Mouse (Mus musculus): ENCODE data around the gene Rgsl1. TPM values are rescaled to one million over a fixed set of nuclear protein-coding genes. Genes with fewer than 3 reads are reported as not detected.

The Rgsl1 gene
- polyA plus RNA-seq, 1 experiment, result not detected

DNA sequence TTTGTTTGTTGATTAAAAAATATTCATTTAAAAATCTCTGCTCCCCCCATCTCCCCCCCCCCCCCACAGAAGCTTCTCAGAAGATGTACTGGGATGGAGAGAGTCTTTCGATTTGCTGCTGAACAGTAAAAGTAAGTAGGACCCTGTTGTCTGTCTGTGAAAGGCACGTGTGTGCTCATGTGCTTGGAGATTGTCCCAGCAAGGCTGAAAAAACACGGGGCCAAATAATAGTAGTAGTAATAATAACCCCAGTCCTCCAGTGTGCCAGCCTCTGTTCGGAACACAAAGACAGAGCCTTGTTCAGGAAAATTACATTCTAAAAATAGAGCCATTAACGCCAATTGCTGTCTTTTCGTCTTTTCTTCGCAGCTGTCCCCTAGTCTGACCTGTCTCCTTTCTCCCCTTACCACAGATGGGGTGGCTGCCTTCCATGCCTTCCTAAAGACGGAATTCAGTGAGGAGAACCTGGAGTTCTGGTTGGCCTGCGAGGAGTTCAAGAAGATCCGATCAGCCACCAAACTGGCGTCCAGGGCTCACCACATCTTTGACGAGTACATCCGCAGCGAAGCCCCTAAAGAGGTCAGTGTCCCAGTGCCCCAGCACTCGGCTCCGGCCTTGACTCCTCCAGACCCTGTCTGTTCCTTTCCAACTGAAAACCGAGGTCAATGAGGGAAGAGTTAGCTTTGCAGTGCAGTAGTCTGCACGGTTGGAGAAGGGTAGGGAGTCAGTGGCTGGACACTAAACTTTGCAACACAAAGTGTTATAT, 102.2 kb downstream of the Rgsl1 start:
- TF ChIP-seq POLR2A (IDR thresholded peaks at IDR 0.05; ENCODE audit: low read depth, low read length) (no peak), CTCF (conservative IDR thresholded peaks at IDR 0.05; ENCODE audit: insufficient read depth, insufficient read length, low read depth, low read length) (no peak)
- Histone ChIP-seq H3K4me3 (ENCODE audit: insufficient read depth, low read depth, low read length) (no peak overlapping the region), H3K27me3 (replicated peaks; ENCODE audit: control insufficient read depth, insufficient read depth, low read length) (no peaks in the 10 kb centered on the region), H3K27ac (ENCODE audit: insufficient read depth, low read depth, low read length) (no peak overlapping the region), H3K36me3 (ENCODE audit: control insufficient read depth, insufficient read depth, low read length) (no peaks in the 10 kb centered on the region), H3K4me1 (ENCODE audit: control insufficient read depth, insufficient read depth, low read length) (no peaks in the 10 kb centered on the region)
- no peak for DNase-seq
- WGBS, result 70% methylated on average over 18 of the region's 18 CpGs

DNA sequence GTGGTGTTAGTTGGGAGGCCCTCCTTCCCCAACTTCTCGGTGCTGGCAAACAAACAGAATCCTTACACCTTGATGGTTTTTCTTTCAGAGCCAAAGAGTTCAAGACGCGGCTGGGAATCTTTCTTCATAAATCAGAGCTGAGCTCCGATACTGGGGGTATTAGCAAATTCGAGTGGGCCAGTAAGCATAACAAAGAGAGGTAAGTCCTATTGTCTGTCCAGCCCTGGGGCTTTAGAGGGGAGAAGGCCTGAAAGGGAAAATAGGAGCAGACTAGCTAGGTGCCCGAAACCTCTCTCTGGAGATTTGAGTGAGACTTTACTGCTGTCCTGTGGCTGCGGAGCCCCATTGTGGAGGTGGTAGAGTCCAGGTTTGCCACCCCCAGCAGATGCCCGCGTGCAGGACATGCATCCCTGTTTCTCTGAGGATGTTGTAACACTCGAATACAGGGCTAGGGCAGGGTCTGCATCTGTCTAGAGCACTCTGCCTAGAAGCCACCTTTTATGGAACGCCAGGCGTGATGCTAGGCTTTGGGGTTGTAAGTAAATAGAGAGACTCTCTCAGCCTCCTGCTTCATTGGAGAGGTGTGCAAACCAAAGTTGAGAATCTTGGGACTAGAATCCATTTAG, 103.1 kb downstream of the Rgsl1 start:
- Histone ChIP-seq H3K27ac (ENCODE audit: insufficient read depth, low read depth, low read length) (no peak overlapping the region), H3K36me3 (ENCODE audit: control insufficient read depth, insufficient read depth, low read length) (no peaks in the 10 kb centered on the region), H3K27me3 (replicated peaks; ENCODE audit: control insufficient read depth, insufficient read depth, low read length) (no peaks in the 10 kb centered on the region), H3K4me3 (ENCODE audit: insufficient read depth, low read depth, low read length) (no peak overlapping the region; the same call in 1 of the 2 replicates), H3K4me1 (ENCODE audit: control insufficient read depth, insufficient read depth, low read length) (no peaks in the 10 kb centered on the region)
- DNase-seq, result no peak
- WGBS, result 67% methylated on average over 12 of the region's 12 CpGs
- TF ChIP-seq CTCF (conservative IDR thresholded peaks at IDR 0.05; ENCODE audit: insufficient read depth, insufficient read length, low read depth, low read length) (no peak), POLR2A (IDR thresholded peaks at IDR 0.05; ENCODE audit: low read depth, low read length) (no peak)

DNA sequence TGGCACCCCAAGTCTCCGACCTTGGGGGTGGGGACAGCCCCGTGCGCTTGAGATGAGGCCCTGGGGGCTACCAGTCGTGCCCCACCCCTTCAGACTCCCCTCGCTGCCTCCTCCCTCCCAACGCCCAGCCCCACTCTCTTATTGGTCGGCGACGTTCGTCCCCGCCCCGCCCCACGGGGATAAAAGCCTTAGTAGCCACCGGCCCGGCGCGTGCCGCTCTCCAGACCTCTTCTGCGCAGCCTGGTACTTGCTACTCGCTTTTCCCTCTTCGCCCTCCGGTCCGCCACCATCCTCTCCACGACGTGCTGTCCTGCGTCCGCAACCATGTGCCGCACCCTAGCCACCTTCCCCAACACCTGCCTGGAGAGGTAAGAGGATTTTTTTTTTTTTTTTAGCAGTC, 103.8 kb downstream of the Rgsl1 start, which contains the start of gene Rgs16:
Gene Rgs16 (plus strand): TSS at position 205 of the 400 bp plus-strand sequence.
- TF ChIP-seq POLR2A (IDR thresholded peaks at IDR 0.05; ENCODE audit: low read depth, low read length), result no peak
- TF ChIP-seq CTCF (conservative IDR thresholded peaks at IDR 0.05; ENCODE audit: insufficient read depth, insufficient read length, low read depth, low read length), result no peak
- peak; percentile 73 for DNase-seq
- Histone ChIP-seq H3K27ac (ENCODE audit: insufficient read depth, low read depth, low read length) (no peak within 1 kb of the TSS), H3K4me1 (ENCODE audit: control insufficient read depth, insufficient read depth, low read length) (no peaks in the 10 kb centered on the region), H3K36me3 (ENCODE audit: control insufficient read depth, insufficient read depth, low read length) (no peaks in the 10 kb centered on the region), H3K27me3 (replicated peaks; ENCODE audit: control insufficient read depth, insufficient read depth, low read length) (no peaks in the 10 kb centered on the region), H3K4me3 (ENCODE audit: insufficient read depth, low read depth, low read length) (peak within 1 kb of the TSS; percentile 27; the same call in 1 of the 2 replicates)
- WGBS, result 2% methylated on average over 28 of the region's 28 CpGs

DNA sequence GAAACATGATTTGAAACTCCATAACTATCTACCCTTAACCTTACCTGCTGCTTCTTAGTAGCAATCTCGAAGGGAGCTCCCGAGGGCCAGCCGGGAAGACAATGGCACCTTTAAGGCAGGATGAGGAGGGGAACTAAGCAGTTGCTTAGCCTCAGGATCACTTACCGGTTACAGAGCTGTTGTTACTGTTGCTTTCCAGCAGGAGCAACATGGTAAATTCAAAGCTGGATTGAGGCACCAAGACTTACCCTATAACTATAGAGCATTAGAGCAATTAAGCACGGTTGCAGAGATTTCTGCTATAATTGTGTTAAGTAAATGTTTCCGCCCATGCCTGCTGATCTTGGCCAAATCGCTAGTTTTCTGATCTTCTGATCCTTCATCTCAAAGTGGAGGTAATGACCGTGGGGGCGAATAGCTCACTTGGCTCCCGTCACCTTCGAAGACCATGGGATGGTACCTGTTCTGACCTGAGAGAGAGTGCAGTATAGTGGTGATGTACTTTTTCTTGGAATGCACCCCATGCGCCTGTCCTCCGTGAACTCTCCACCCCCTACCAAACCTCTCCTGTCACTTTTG, 104.4 kb downstream of the Rgsl1 start:
- DNase-seq, result no peak
- TF ChIP-seq POLR2A (IDR thresholded peaks at IDR 0.05; ENCODE audit: low read depth, low read length) (no peak), CTCF (conservative IDR thresholded peaks at IDR 0.05; ENCODE audit: insufficient read depth, insufficient read length, low read depth, low read length) (no peak)
- Histone ChIP-seq H3K4me3 (ENCODE audit: insufficient read depth, low read depth, low read length) (no peak overlapping the region), H3K4me1 (ENCODE audit: control insufficient read depth, insufficient read depth, low read length) (no peaks in the 10 kb centered on the region), H3K36me3 (ENCODE audit: control insufficient read depth, insufficient read depth, low read length) (no peaks in the 10 kb centered on the region), H3K27me3 (replicated peaks; ENCODE audit: control insufficient read depth, insufficient read depth, low read length) (no peaks in the 10 kb centered on the region), H3K27ac (ENCODE audit: insufficient read depth, low read depth, low read length) (no peak overlapping the region)
- 25% methylated on average over 13 of the region's 13 CpGs for WGBS

DNA sequence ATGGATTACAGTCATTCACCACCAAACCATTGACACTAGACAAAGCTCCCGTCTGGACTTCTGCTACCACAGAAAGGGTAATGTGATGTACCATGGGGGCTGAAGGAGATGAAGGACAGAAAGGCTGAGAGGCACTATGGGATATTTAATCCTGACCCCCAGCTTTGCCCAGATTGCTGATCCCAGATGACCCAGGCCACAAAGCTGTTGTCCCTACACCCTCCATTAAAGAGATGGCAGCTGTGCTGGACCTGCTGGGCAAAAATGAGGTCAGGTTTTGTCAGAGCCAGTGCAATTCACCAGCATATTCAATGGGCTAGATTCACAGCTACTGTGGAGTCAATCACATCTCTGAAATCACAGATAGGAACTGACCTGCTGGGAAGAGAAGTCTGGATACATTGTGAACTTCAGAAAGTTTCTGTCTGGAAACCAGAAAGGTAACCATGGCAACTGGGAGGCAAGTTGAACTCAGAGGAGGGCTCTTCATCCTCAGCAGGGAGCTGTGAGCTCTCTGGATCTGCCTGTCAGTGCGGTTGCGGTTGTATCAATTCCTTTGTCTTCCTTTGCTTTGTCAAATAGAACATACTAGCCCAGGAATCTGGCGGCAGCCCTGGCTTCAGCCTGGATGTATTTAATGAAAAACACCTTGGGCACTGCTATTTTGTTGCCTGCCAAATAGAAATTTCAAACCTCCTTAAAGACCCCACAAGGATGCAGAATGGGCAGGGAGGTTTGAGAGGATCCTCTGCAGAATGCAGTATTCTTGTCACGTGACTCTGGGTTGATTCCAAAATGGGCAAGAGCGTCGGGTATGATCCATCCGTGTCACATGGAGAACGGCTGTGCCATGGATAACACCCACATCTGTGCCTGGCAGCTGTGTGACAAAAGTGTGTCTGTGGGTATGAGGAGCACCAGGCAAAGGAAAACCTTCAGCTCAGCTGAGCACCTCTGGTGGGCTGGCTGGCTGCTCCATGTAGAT, 106.5 kb downstream of the Rgsl1 start:
- H3K4me3 ChIP-seq (ENCODE audit: insufficient read depth, low read depth, low read length), result no peak overlapping the region
- no peaks in the 10 kb centered on the region for H3K36me3 ChIP-seq (ENCODE audit: control insufficient read depth, insufficient read depth, low read length)
- TF ChIP-seq POLR2A (IDR thresholded peaks at IDR 0.05; ENCODE audit: low read depth, low read length) (no peak), CTCF (conservative IDR thresholded peaks at IDR 0.05; ENCODE audit: insufficient read depth, insufficient read length, low read depth, low read length) (no peak)
- H3K27me3 ChIP-seq (replicated peaks; ENCODE audit: control insufficient read depth, insufficient read depth, low read length), result no peaks in the 10 kb centered on the region
- 70% methylated on average over 9 of the region's 9 CpGs for WGBS
- no peaks in the 10 kb centered on the region for H3K4me1 ChIP-seq (ENCODE audit: control insufficient read depth, insufficient read depth, low read length)
- H3K27ac ChIP-seq (ENCODE audit: insufficient read depth, low read depth, low read length), result no peak overlapping the region
- no peak for DNase-seq

DNA sequence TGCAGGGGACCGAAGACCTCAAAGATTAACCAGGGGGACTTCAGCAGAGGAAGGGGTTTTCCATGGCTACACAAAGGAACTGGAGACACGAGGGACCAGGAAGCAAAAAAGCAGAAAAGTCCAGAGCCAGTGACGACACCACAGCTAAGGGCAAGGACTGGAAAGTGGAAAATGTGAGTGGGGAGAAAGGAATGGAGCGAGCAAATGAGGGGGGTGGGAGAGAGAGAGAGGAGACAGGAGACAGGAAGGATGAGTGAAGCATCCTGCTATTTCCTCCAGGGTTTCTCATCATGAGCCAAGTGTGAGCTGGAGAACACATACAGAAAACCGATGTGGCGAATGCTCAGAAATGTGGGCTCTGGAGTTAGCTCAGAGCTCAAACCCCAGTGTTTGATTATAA, 107.8 kb downstream of the Rgsl1 start:
- 64% methylated on average over 6 of the region's 6 CpGs for WGBS
- Histone ChIP-seq H3K27ac (ENCODE audit: insufficient read depth, low read depth, low read length) (no peak overlapping the region), H3K4me1 (ENCODE audit: control insufficient read depth, insufficient read depth, low read length) (no peaks in the 10 kb centered on the region), H3K4me3 (ENCODE audit: insufficient read depth, low read depth, low read length) (no peak overlapping the region), H3K36me3 (ENCODE audit: control insufficient read depth, insufficient read depth, low read length) (no peaks in the 10 kb centered on the region), H3K27me3 (replicated peaks; ENCODE audit: control insufficient read depth, insufficient read depth, low read length) (no peaks in the 10 kb centered on the region)
- TF ChIP-seq POLR2A (IDR thresholded peaks at IDR 0.05; ENCODE audit: low read depth, low read length), result no peak
- no peak for TF ChIP-seq CTCF (conservative IDR thresholded peaks at IDR 0.05; ENCODE audit: insufficient read depth, insufficient read length, low read depth, low read length)
- DNase-seq, result no peak
